Mouse (Mus musculus) G1E (cell line): ENCODE measurements at regions not wholly inside any gene's neighbourhood (a gene's known extent, or its start where the extent isn't known, plus 50 kb on each side); places are given as distances from the start of the nearest gene placed in this dataset.

Experiments used
- CTCF ChIP-seq: IDR thresholded peaks from 2 replicates; pipeline ENCODE4 v1.5.1; 2012; ENCODE audit warnings: low read depth, low read length, inconsistent platforms, mixed read lengths
- GATA1 ChIP-seq: IDR thresholded peaks from 2 replicates; pipeline ENCODE4 v1.6.1; 2012; ENCODE audit warnings: borderline replicate concordance, low read length, inconsistent platforms, mixed read lengths
- POLR2AphosphoS5 ChIP-seq: IDR thresholded peaks from 2 replicates; pipeline ENCODE4 v1.6.1; 2012; ENCODE audit warnings: low read depth, low read length, inconsistent platforms; ENCODE audit not compliant: insufficient replicate concordance
- TAL1 ChIP-seq: conservative IDR thresholded peaks from 2 replicates; pipeline ENCODE4 v1.6.1; 2012; ENCODE audit warnings: low read depth, low read length, inconsistent platforms, mixed read lengths

- no peak for TF ChIP-seq CTCF
- TF ChIP-seq GATA1: no peak
- TF ChIP-seq POLR2AphosphoS5: no peak
- TF ChIP-seq TAL1: no peak
Measured at GRCm38 (mm10) chr1:124630084-124630483, 584.7 kb upstream of the Dpp10 start.
